Mouse (Mus musculus): ENCODE data around the gene Bach2. TPM values are rescaled to one million over a fixed set of nuclear protein-coding genes. Genes with fewer than 3 reads are reported as not detected.

The Bach2 gene
- total RNA-seq, 2 experiments from 2014 or later = 92.7 to 105 TPM

GRCm38 (mm10) chr4:32248236-32248635, 9.6 kb downstream of the Bach2 start:
- intact Hi-C loops (cut with DNase I) = loop anchor here (10.0 kb wide), 2 partner anchors 167 to 287 kb away; no protein-coding TSS in a partner anchor
- peak; percentile 68 for DNase-seq

GRCm38 (mm10) chr4:32248990-32249393, 10.4 kb downstream of the Bach2 start:
- intact Hi-C loops (cut with DNase I) = loop anchor here (10.0 kb wide), 2 partner anchors 166 to 286 kb away; no protein-coding TSS in a partner anchor
- DNase-seq = no peak

- DNase-seq = peak; percentile 34
- intact Hi-C loops (cut with DNase I) = loop anchor here (10.0 kb wide), 2 partner anchors 165 to 285 kb away; no protein-coding TSS in a partner anchor
Measured at GRCm38 (mm10) chr4:32249748-32250332, 11.2 kb downstream of the Bach2 start.

- intact Hi-C loops (cut with DNase I) = no loop called here
- no peak for DNase-seq
Measured at GRCm38 (mm10) chr4:32250333-32251004, 11.9 kb downstream of the Bach2 start.

- peak; percentile 34 for DNase-seq
- intact Hi-C loops (cut with DNase I) = no loop called here
Measured at GRCm38 (mm10) chr4:32251005-32251365, 12.4 kb downstream of the Bach2 start.

- intact Hi-C loops (cut with DNase I) = no loop called here
- no peak for DNase-seq
Measured at GRCm38 (mm10) chr4:32251946-32252672, 13.5 kb downstream of the Bach2 start.

- DNase-seq = no peak
- intact Hi-C loops (cut with DNase I) = no loop called here
Measured at GRCm38 (mm10) chr4:32257686-32258085, 19.1 kb downstream of the Bach2 start.

- intact Hi-C loops (cut with DNase I) = no loop called here
Measured at GRCm38 (mm10) chr4:32258093-32258492, 19.5 kb downstream of the Bach2 start.

GRCm38 (mm10) chr4:32258596-32258995, 20.0 kb downstream of the Bach2 start:
- no peak for DNase-seq
- intact Hi-C loops (cut with DNase I) = no loop called here

More at GRCm38 (mm10) chr4:32258093-32258492, 19.5 kb downstream of the Bach2 start:
- DNase-seq = no peak

GRCm38 (mm10) chr4:32260909-32261308, 22.3 kb downstream of the Bach2 start:
- DNase-seq = no peak
- intact Hi-C loops (cut with DNase I) = no loop called here

- intact Hi-C loops (cut with DNase I) = no loop called here
- no peak for DNase-seq
Measured at GRCm38 (mm10) chr4:32262825-32263684, 24.5 kb downstream of the Bach2 start.

- DNase-seq = no peak
- intact Hi-C loops (cut with DNase I) = no loop called here
Measured at GRCm38 (mm10) chr4:32263685-32264038, 25.1 kb downstream of the Bach2 start.

GRCm38 (mm10) chr4:32264892-32265291, 26.3 kb downstream of the Bach2 start:
- DNase-seq = no peak
- intact Hi-C loops (cut with DNase I) = no loop called here

GRCm38 (mm10) chr4:32266731-32267130, 28.1 kb downstream of the Bach2 start:
- intact Hi-C loops (cut with DNase I) = no loop called here
- DNase-seq = no peak

GRCm38 (mm10) chr4:32268042-32268441, 29.4 kb downstream of the Bach2 start:
- intact Hi-C loops (cut with DNase I) = no loop called here
- DNase-seq = no peak

GRCm38 (mm10) chr4:32272398-32272797, 33.8 kb downstream of the Bach2 start:
- intact Hi-C loops (cut with DNase I) = no loop called here
- DNase-seq = no peak

GRCm38 (mm10) chr4:32274776-32275294, 36.2 kb downstream of the Bach2 start:
- no peak for DNase-seq
- intact Hi-C loops (cut with DNase I) = loop anchor here (5.0 kb wide), 1 partner anchor 668 kb away; no protein-coding TSS in a partner anchor

GRCm38 (mm10) chr4:32279842-32280241, 41.2 kb downstream of the Bach2 start:
- intact Hi-C loops (cut with DNase I) = loop anchor here (5.0 kb wide), 1 partner anchor 673 kb away; no protein-coding TSS in a partner anchor
- no peak for DNase-seq

GRCm38 (mm10) chr4:32280401-32280800, 41.8 kb downstream of the Bach2 start:
- no peak for DNase-seq
- intact Hi-C loops (cut with DNase I) = no loop called here

- intact Hi-C loops (cut with DNase I) = no loop called here
- DNase-seq = no peak
Measured at GRCm38 (mm10) chr4:32281306-32281705, 42.7 kb downstream of the Bach2 start.
